Mouse (Mus musculus) hindbrain, embryonic 11.5 days (tissue): Measurements from ENCODE around the gene Cacnb1. TPM values are rescaled to one million over a fixed set of nuclear protein-coding genes. Genes with fewer than 3 reads are reported as not detected.

Source experiments
- ATAC-seq: fragments of 200-750 bp; cut with Nextera tagmentation; 2 replicates; pipeline ENCODE4 v1.8.0; 2017; ENCODE audit warnings: mild to moderate bottlenecking, moderate TSS enrichment, moderate library complexity; ENCODE audit not compliant: low FRiP score
- DNase-seq: peaks from one replicate; pipeline ENCODE4 v3.0.0-alpha.2; 2015; ENCODE audit warnings: low spot score
- H3K27ac ChIP-seq: fragments of 300-500 bp; sonication (generic); 2 replicates; pipeline ENCODE4 v1.5.1; 2014; ENCODE audit warnings: mild to moderate bottlenecking, low read depth, low read length
- H3K27me3 ChIP-seq: fragments of 300-500 bp; sonication (generic); 2 replicates; pipeline ENCODE4 v1.6.1; 2014; ENCODE audit warnings: mild to moderate bottlenecking, low read length, moderate library complexity, mixed read lengths; ENCODE audit not compliant: control insufficient read depth, insufficient read depth
- H3K36me3 ChIP-seq: fragments of 300-500 bp; sonication (generic); 2 replicates; pipeline ENCODE4 v1.6.1; 2014; ENCODE audit warnings: mild to moderate bottlenecking, low read length, moderate library complexity, mixed read lengths; ENCODE audit not compliant: control insufficient read depth, insufficient read depth
- H3K4me1 ChIP-seq: fragments of 300-500 bp; sonication (generic); replicated peaks from 2 replicates; pipeline ENCODE4 v1.6.1; 2014; ENCODE audit warnings: low read length, mixed read lengths; ENCODE audit not compliant: control insufficient read depth, insufficient read depth
- H3K4me2 ChIP-seq: fragments of 300-500 bp; sonication (generic); replicated peaks from 2 replicates; pipeline ENCODE4 v1.6.1; 2014; ENCODE audit warnings: mild to moderate bottlenecking, low read depth, low read length
- H3K4me3 ChIP-seq: fragments of 300-500 bp; sonication (generic); 2 replicates; pipeline ENCODE4 v1.5.1; 2014; ENCODE audit warnings: low read depth, low read length
- H3K9ac ChIP-seq: fragments of 300-500 bp; sonication (generic); 2 replicates; pipeline ENCODE4 v1.6.1; 2014; ENCODE audit warnings: low read depth, low read length
- H3K9me3 ChIP-seq: fragments of 300-500 bp; sonication (generic); 2 replicates; pipeline ENCODE4 v1.6.1; 2016; ENCODE audit warnings: low read length; ENCODE audit not compliant: control insufficient read depth
- WGBS: fragments of 180-500 bp; shearing (Covaris S2); extraction: QIAGEN DNeasy Blood & Tissue Kit; methylation state at CpG from one replicate; pipeline ENCODE4 v1.1.7; 2014; 5-methylcytosine and 5-hydroxymethylcytosine counted together
- polyA plus RNA-seq: library from polyadenylated mRNA; unstranded; fragments of >200 nt; fragmentation: Nextera tagmentation; extraction: Ambion mirVana; gene quantifications from 2 replicates; pipeline ENCODE4 v1.2.1, GENCODE M21; 2014

The Cacnb1 gene
- polyA plus RNA-seq, 1 experiment from 2014 or later, result 18.3 TPM

DNA sequence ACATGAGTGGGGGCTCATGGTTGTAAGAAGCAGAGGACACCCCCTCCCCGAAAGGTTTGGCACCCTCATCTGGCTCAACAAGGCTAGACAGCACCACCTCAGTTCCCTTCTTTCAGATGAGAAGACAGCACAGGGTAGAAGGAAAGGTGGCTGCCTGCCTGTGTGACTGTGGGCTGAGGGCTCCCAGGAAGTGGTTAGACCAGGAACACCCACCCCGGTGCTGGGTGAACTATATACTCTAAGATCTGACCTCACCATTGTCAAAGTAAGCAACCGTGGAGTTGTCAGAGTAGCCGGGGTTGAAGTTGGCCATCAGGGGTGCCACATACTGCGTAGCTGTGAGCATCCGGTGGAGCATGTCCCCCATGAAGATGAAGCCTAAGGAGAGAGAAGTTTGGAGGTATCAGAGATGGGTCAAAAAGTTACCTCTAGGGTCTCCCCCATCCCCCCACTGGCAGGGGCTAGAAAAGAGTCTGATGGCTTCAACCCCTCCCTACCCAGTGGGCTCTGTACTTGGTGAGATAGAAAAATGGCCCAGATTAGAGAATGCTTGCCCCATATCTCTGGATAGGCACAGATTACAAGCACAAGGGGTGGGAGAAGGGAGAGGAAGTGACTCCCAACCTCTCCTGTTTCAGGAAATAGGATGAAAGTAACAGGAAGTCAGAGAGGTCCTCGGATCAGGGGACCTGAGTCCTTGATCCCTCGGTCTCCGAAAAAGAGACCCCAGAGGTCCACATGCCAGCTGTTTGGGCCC is 67.5 kb downstream of the Cacnb1 start:
- H3K9me3 ChIP-seq, result no peaks in the 10 kb centered on the region
- H3K9ac ChIP-seq, result no peak overlapping the region
- no peak overlapping the region for H3K27ac ChIP-seq
- H3K4me1 ChIP-seq, result 0 out of 2 replicates have a peak, but pooled peaks cover 2% of the 10 kb centered on the region
- no peak for ATAC-seq
- H3K27me3 ChIP-seq, result no peaks in the 10 kb centered on the region
- H3K36me3 ChIP-seq, result no peaks in the 10 kb centered on the region
- no peak overlapping the region for H3K4me2 ChIP-seq
- DNase-seq, result no peak
- 80% methylated on average over 9 of the region's 9 CpGs for WGBS
- H3K4me3 ChIP-seq, result no peak overlapping the region

DNA sequence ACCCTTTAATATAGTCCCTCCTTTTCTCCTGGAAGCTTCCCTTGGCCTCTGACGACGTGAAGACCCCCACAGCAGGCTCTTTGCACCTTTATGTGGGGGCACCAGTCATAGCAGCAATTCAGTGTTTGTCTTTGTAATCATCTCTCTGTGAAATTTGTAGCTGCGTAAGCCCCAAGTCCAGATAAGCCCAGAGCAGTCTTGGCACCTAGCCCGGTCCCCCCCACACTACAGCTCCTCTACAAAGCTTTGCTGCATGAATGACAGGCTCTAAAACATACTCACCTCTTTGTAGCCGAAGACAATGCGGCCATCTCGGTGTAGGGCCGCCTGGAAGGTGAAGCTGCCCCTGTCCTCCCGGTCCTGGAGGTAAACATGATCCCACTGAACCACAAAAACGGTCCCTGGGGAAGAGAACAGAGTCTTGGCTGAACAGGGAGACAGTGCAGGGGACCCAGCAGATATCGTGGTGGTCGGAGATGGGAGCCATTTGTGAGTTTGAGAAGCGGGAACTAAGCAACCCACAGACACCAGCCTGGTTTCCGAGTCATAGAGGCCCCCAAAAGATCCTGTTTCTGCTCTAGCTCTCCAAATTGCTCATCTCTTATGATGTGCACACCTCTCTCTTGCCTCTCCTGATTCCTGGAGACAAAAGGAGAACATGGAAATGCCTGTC is 68.2 kb downstream of the Cacnb1 start:
- DNase-seq, result no peak
- Histone ChIP-seq H3K27me3 (no peaks in the 10 kb centered on the region), H3K36me3 (no peaks in the 10 kb centered on the region), H3K4me2 (no peak overlapping the region), H3K9ac (no peak overlapping the region), H3K4me1 (peaks cover 4% of the 10 kb centered on the region; the same call in 1 of the 2 replicates), H3K9me3 (no peaks in the 10 kb centered on the region), H3K27ac (no peak overlapping the region), H3K4me3 (no peak overlapping the region)
- 82% methylated on average over 14 of the region's 14 CpGs for WGBS
- ATAC-seq, result no peak

DNA sequence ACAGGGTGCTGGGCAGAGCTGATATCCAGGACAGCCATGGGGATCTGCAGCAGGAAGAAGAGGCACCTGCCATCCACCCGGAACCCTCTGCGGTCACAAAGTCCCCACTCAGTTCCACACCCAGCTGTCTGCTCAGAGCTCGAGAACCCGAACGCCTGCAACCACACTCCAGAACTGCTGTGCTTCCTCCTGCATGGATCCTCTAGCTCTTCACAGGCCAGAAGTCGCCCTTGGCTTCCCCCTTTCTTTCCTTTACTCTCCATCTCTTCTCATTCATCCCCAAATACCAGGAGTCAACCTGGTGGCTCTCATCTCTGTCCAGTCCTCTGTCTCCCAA is 68.9 kb downstream of the Cacnb1 start:
- H3K27ac ChIP-seq, result no peak overlapping the region
- no peak overlapping the region for H3K4me3 ChIP-seq
- 92% methylated on average over 6 of the region's 6 CpGs for WGBS
- no peak for DNase-seq
- no peaks in the 10 kb centered on the region for H3K9me3 ChIP-seq
- ATAC-seq, result no peak
- H3K9ac ChIP-seq, result no peak overlapping the region
- H3K4me2 ChIP-seq, result no peak overlapping the region
- peaks cover 2% of the 10 kb centered on the region; the same call in 1 of the 2 replicates for H3K4me1 ChIP-seq
- H3K36me3 ChIP-seq, result no peaks in the 10 kb centered on the region
- no peaks in the 10 kb centered on the region for H3K27me3 ChIP-seq

DNA sequence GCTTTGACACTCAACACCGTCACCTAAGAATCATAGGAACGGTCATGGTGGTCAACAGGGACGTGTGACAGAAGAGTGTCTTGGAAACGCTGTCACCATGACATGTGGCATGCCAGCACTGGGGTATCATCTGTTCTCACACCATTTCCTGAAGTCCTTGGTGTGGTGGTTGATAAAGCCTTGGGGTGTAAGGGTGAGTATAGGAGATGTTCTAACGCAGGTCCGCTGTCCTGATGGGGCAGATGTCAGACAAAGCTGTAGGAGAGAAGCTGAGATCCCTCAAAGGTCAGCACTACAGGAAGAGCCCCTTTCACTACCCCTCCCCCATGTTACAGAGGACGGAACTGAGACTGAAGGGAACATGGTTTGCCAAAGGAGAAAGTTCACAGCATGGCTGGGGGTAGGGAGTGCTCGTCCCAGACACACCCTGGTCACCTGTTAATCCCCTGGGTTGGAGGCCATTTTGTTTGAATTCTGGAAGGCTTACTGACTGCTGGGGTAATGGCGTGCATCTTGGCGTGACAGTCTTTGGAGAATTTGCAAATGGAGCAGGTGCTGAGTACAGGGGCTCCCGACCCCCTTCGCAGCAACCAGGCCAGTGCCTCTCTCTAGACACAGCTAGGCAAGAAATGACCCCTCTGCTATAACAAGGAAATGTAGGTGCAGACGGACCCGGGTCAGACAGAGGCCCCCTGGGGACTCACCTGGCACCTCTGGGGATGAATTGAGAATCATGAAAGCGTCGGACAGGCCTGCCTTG is 69.5 kb downstream of the Cacnb1 start:
- DNase-seq (no peak), ATAC-seq (no peak)
- Histone ChIP-seq H3K36me3 (no peaks in the 10 kb centered on the region), H3K27ac (no peak overlapping the region), H3K4me3 (no peak overlapping the region), H3K4me2 (no peak overlapping the region), H3K9me3 (no peaks in the 10 kb centered on the region), H3K4me1 (peaks cover 2% of the 10 kb centered on the region; the same call in 1 of the 2 replicates), H3K27me3 (no peaks in the 10 kb centered on the region; the same call in 1 of the 2 replicates), H3K9ac (no peak overlapping the region)
- 80% methylated on average over 16 of the region's 16 CpGs for WGBS

DNA sequence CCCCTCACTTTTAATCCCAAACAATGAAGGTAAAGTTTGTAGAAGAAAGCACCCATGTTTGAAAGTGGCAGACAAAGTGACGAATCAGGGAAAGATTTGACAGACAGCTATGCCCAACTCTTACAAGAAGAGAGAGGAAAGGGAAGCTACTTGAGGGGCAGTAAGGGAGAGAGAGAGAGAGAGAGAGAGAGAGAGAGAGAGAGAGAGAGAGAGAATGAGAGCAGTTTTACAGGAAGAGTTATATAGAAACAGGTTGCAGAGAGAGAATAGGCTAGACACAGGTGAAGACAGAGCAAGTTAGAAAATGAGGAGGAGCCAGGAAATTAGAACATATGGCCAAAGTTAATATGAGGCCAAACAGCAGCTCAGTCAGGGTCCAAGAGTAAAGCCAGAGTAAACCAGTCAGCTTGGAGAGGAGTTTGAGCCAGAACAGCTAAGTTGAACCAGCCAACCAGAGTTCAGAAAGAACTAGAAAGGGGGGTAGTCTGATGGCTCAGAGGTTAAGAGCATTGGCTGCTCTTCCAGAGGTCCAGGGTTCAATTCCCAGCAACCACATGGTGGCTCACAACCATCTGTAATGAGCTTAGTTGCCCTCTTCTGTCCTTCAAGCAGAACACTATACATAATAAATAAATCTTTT is 70.3 kb downstream of the Cacnb1 start:
- Histone ChIP-seq H3K27ac (no peak overlapping the region), H3K4me1 (peaks cover 2% of the 10 kb centered on the region; the same call in 1 of the 2 replicates), H3K36me3 (no peaks in the 10 kb centered on the region), H3K9me3 (no peaks in the 10 kb centered on the region), H3K27me3 (no peaks in the 10 kb centered on the region; the same call in 1 of the 2 replicates), H3K4me2 (no peak overlapping the region), H3K9ac (no peak overlapping the region), H3K4me3 (no peak overlapping the region)
- ATAC-seq (no peak), DNase-seq (no peak)
- 85% methylated on average over 1 of the region's 1 CpGs for WGBS

Other genes starting within 250 kb of the Cacnb1 start
- gene 1700001P01Rik, start 247.1 kb downstream of the Cacnb1 start, polyA plus RNA-seq, result 0.39 and 0.60 TPM in 2 replicates
- 437 and 458 TPM in 2 replicates for gene Rpl23, start 240.6 kb downstream of the Cacnb1 start, polyA plus RNA-seq
- gene Lasp1, start 224.0 kb downstream of the Cacnb1 start, polyA plus RNA-seq, result 45.8 and 61.1 TPM in 2 replicates
- 15.1 TPM in 2 replicates for gene B230217C12Rik, start 182.3 kb downstream of the Cacnb1 start, polyA plus RNA-seq
- gene Fbxo47, start 138.9 kb downstream of the Cacnb1 start, polyA plus RNA-seq, result 0.53 and 1.0 TPM in 2 replicates
- 0.18 and 0.28 TPM in 2 replicates for gene Plxdc1, start 36.6 kb downstream of the Cacnb1 start, polyA plus RNA-seq
- 9.5 and 10.2 TPM in 2 replicates for gene Arl5c, start 26.9 kb downstream of the Cacnb1 start, polyA plus RNA-seq
- gene Rpl19, start 3.7 kb upstream of the Cacnb1 start, polyA plus RNA-seq, result 970 and 990 TPM in 2 replicates
- gene Stac2, start 30.4 kb upstream of the Cacnb1 start, polyA plus RNA-seq, result 1.4 and 1.8 TPM in 2 replicates
- gene Fbxl20, start 127.4 kb upstream of the Cacnb1 start, polyA plus RNA-seq, result 22.3 and 29.6 TPM in 2 replicates
- gene Med1, start 170.3 kb upstream of the Cacnb1 start, polyA plus RNA-seq, result 81.8 and 82.8 TPM in 2 replicates
- gene Cdk12, start 180.0 kb upstream of the Cacnb1 start, polyA plus RNA-seq, result 12.0 and 16.5 TPM in 2 replicates